Mouse (Mus musculus) lung, embryonic 15.5 days (tissue): ENCODE results near the gene Zfp146. TPM values are rescaled to one million over a fixed set of nuclear protein-coding genes. Genes with fewer than 3 reads are reported as not detected.

Source experiments
- ATAC-seq: fragments of 200-750 bp; cut with Nextera tagmentation; 2 replicates; pipeline ENCODE4 v1.8.0; 2017; ENCODE audit warnings: moderate number of reproducible peaks, borderline replicate concordance; ENCODE audit not compliant: low FRiP score, low TSS enrichment; ENCODE audit errors: extremely low read depth
- H3K27ac ChIP-seq: fragments of 300-500 bp; sonication (generic); 2 replicates; pipeline ENCODE4 v1.5.1; 2015; ENCODE audit warnings: moderate library complexity, mild to moderate bottlenecking, inconsistent platforms
- H3K27me3 ChIP-seq: fragments of 300-500 bp; sonication (generic); 2 replicates; pipeline ENCODE4 v1.6.1; 2015; ENCODE audit warnings: inconsistent platforms
- H3K36me3 ChIP-seq: fragments of 300-500 bp; sonication (generic); 2 replicates; pipeline ENCODE4 v1.6.1; 2015; ENCODE audit warnings: inconsistent platforms
- H3K4me1 ChIP-seq: fragments of 300-500 bp; sonication (generic); 2 replicates; pipeline ENCODE4 v1.6.1; 2015; ENCODE audit warnings: inconsistent platforms
- H3K4me2 ChIP-seq: fragments of 300-500 bp; sonication (generic); 2 replicates; pipeline ENCODE4 v1.6.1; 2015; ENCODE audit warnings: inconsistent platforms, mild to moderate bottlenecking, moderate library complexity
- H3K4me3 ChIP-seq: fragments of 300-500 bp; sonication (generic); 2 replicates; pipeline ENCODE4 v1.5.1; 2015; ENCODE audit warnings: mild to moderate bottlenecking, inconsistent platforms
- H3K9ac ChIP-seq: fragments of 300-500 bp; sonication (generic); 2 replicates; pipeline ENCODE4 v1.6.1; 2015; ENCODE audit warnings: inconsistent platforms
- H3K9me3 ChIP-seq: fragments of 300-500 bp; sonication (generic); 2 replicates; pipeline ENCODE4 v1.6.1; 2016; ENCODE audit warnings: inconsistent platforms
- WGBS: fragments of 180-500 bp; shearing (Covaris S2); methylation state at CpG from one replicate; pipeline ENCODE4 v1.1.7; 2015; 5-methylcytosine and 5-hydroxymethylcytosine counted together
- polyA plus RNA-seq: library from polyadenylated mRNA; unstranded; fragments of >200 nt; fragmentation: Nextera tagmentation; extraction: Ambion mirVana; gene quantifications from 2 replicates; pipeline ENCODE4 v1.2.1, GENCODE M21; 2015

The Zfp146 gene
- polyA plus RNA-seq, 1 experiment from 2014 or later: 18.4 TPM

- no peak overlapping the region for H3K4me2 ChIP-seq
- no peak overlapping the region for H3K4me3 ChIP-seq
- peaks cover 17% of the 10 kb centered on the region for H3K4me1 ChIP-seq
- H3K9me3 ChIP-seq: no peaks in the 10 kb centered on the region
- H3K36me3 ChIP-seq: no peaks in the 10 kb centered on the region
- H3K9ac ChIP-seq: no peak overlapping the region
- no peak overlapping the region for H3K27ac ChIP-seq
- WGBS: 72% methylated on average over 18 of the region's 18 CpGs
- no peak for ATAC-seq
- H3K27me3 ChIP-seq: no peaks in the 10 kb centered on the region
Observed at GRCm38 (mm10) chr7:30199498-30200139, 30.1 kb upstream of the Zfp146 start.

DNA sequence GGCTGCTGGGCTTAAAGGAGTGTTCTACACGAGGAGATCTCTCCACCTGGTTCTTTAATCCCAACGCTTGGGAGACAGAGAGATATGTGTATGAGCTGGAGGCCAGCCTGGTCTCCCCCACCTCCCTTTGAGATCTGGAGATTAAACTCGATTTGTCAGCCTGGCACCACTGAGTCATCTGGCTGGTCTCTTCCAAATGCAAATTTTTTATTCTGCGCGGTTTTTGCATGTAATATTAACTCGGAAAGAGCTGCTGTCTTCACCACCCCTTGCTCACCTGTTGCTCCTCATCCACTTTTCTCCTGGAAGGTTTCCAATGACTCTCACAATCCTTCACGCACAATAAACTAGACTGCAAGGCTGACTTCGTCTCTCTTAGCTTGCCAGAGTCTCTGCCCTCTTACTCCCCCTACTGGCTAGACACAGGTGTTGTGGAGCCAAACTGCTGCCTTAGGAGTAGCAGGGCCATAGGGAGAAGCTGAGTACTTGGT is 29.0 kb upstream of the Zfp146 start, which contains the start of gene Capns1:
Gene Capns1, minus strand, starts transcription at position 331 of the 491 bp plus-strand sequence.
- WGBS: 6% methylated on average over 8 of the region's 8 CpGs
- peak within 1 kb of the TSS; percentile 15; the same call in 1 of the 2 replicates for H3K4me3 ChIP-seq

GRCm38 (mm10) chr7:30197592-30198129 is 28.1 kb upstream of the Zfp146 start:
- WGBS: 40% methylated on average over 5 of the region's 5 CpGs

More for the DNA sequence above, 29.0 kb upstream of the Zfp146 start, which contains the start of gene Capns1:
- H3K9me3 ChIP-seq: no peaks in the 10 kb centered on the region
- H3K27ac ChIP-seq: peak within 1 kb of the TSS; percentile 50; the same call in 1 of the 2 replicates
- no peak within 1 kb of the TSS for H3K9ac ChIP-seq
- ATAC-seq: 0 out of 2 replicates have a peak, but pooled peaks have one; percentile 44
- H3K4me1 ChIP-seq: peaks cover 19% of the 10 kb centered on the region
- H3K4me2 ChIP-seq: peak within 1 kb of the TSS; percentile 27
- no peaks in the 10 kb centered on the region for H3K27me3 ChIP-seq
- H3K36me3 ChIP-seq: no peaks in the 10 kb centered on the region

DNA sequence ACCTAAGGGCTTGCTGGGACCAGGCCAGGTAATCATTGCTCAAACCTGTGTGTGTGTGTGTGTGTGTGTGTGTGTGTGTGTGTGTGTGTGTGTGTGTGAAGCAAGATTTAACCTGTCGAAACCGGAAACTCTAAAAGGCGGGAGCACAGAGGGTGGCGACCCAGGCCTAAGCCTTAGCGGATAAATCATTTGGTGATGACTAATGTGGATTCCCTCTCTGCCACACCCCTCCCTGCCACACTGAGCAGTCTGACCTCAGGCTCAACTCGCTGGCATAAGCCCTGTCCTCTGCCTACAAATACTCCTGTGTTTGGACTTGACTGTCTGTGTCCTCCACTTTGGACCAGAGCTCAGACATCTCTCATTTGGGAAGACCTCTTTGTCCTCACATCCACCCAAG is 26.6 kb upstream of the Zfp146 start:
- H3K27me3 ChIP-seq: no peaks in the 10 kb centered on the region
- peaks cover 30% of the 10 kb centered on the region for H3K4me1 ChIP-seq
- peaks cover 15% of the 10 kb centered on the region for H3K36me3 ChIP-seq
- H3K27ac ChIP-seq: no peak overlapping the region
- H3K9ac ChIP-seq: no peak overlapping the region
- no peak for ATAC-seq
- WGBS: 42% methylated on average over 6 of the region's 6 CpGs
- no peak overlapping the region for H3K4me3 ChIP-seq
- H3K4me2 ChIP-seq: no peak overlapping the region
- no peaks in the 10 kb centered on the region for H3K9me3 ChIP-seq

More at GRCm38 (mm10) chr7:30197592-30198129, 28.1 kb upstream of the Zfp146 start:
- peak overlapping the region; percentile 50; the same call in 1 of the 2 replicates for H3K27ac ChIP-seq
- H3K36me3 ChIP-seq: no peaks in the 10 kb centered on the region
- no peaks in the 10 kb centered on the region for H3K27me3 ChIP-seq
- no peak overlapping the region for H3K9ac ChIP-seq
- H3K4me1 ChIP-seq: peaks cover 27% of the 10 kb centered on the region
- no peak overlapping the region for H3K4me2 ChIP-seq
- H3K9me3 ChIP-seq: no peaks in the 10 kb centered on the region
- no peak for ATAC-seq
- no peak overlapping the region for H3K4me3 ChIP-seq

DNA sequence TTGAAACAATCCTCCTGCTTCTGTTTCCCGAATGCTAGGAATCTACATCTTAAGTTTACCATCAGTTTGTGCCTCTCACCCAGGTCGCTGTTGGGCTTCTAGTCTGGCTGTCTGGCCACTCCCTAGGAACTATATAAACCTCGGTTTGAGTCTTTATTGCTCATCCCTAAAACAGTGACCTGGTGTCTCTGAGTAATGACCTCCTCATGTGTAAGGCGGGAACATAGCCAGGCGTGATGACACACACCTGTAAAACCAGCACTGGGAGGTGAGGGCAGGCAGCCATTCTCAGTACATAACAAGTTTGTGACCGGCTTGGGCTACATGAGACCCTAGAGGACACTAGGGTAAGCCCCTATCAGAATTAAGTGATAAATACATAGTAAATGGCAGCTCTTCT is 25.9 kb upstream of the Zfp146 start:
- H3K27ac ChIP-seq: no peak overlapping the region
- peaks cover 20% of the 10 kb centered on the region for H3K36me3 ChIP-seq
- H3K4me2 ChIP-seq: peak overlapping the region; percentile 86
- no peaks in the 10 kb centered on the region for H3K27me3 ChIP-seq
- H3K4me1 ChIP-seq: peaks cover 30% of the 10 kb centered on the region
- H3K9me3 ChIP-seq: no peaks in the 10 kb centered on the region
- H3K4me3 ChIP-seq: peak overlapping the region; percentile 84
- WGBS: 60% methylated on average over 6 of the region's 6 CpGs
- no peak for ATAC-seq
- 0 out of 2 replicates have a peak overlapping the region, but pooled peaks have one; percentile 86 for H3K9ac ChIP-seq

DNA sequence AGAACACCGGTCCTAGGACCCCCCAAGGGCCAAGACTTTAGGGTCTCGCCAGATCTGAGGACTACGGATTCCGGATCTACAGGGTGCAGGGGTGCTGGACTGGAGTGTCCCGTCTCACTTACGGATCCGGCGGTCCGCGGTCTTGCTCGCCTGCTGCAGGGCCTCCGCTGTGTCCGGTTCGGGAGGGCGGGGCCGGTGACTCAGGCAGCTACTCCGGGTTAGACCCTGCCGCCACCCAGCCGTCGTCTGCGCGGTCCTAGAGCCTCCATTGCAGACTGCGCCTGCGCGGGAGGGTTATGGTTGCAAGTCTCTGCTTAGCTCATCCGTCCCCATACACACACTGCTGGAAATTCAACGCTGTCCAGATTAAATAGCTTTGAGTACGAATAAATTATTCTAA is 25.3 kb upstream of the Zfp146 start:
- under 1% methylated on average over 28 of the region's 28 CpGs for WGBS
- H3K36me3 ChIP-seq: peaks cover 26% of the 10 kb centered on the region
- no peaks in the 10 kb centered on the region for H3K9me3 ChIP-seq
- H3K9ac ChIP-seq: peak overlapping the region; percentile 86
- peak overlapping the region; percentile 86 for H3K4me2 ChIP-seq
- H3K4me1 ChIP-seq: peaks cover 30% of the 10 kb centered on the region
- H3K27ac ChIP-seq: peak overlapping the region; percentile 88
- no peaks in the 10 kb centered on the region for H3K27me3 ChIP-seq
- peak overlapping the region; percentile 84 for H3K4me3 ChIP-seq
- ATAC-seq: peak; percentile 89

GRCm38 (mm10) chr7:30194101-30194831 is 24.7 kb upstream of the Zfp146 start:
- Histone ChIP-seq H3K4me2 (peak overlapping the region; percentile 86), H3K27ac (peak overlapping the region; percentile 88), H3K4me1 (peaks cover 30% of the 10 kb centered on the region), H3K9ac (peak overlapping the region; percentile 86), H3K9me3 (no peaks in the 10 kb centered on the region), H3K27me3 (no peaks in the 10 kb centered on the region), H3K4me3 (peak overlapping the region; percentile 84), H3K36me3 (peaks cover 28% of the 10 kb centered on the region)
- under 1% methylated on average over 26 of the region's 26 CpGs for WGBS
- ATAC-seq: peak; percentile 5; the same call in 1 of the 2 replicates

GRCm38 (mm10) chr7:30193581-30194100 is 24.1 kb upstream of the Zfp146 start:
- Histone ChIP-seq H3K4me3 (peak overlapping the region; percentile 84), H3K36me3 (peaks cover 34% of the 10 kb centered on the region), H3K27me3 (no peaks in the 10 kb centered on the region), H3K4me2 (peak overlapping the region; percentile 86), H3K4me1 (peaks cover 27% of the 10 kb centered on the region), H3K9ac (peak overlapping the region; percentile 86), H3K27ac (peak overlapping the region; percentile 88), H3K9me3 (no peaks in the 10 kb centered on the region)
- WGBS: under 1% methylated on average over 26 of the region's 26 CpGs
- ATAC-seq: peak; percentile 77

DNA sequence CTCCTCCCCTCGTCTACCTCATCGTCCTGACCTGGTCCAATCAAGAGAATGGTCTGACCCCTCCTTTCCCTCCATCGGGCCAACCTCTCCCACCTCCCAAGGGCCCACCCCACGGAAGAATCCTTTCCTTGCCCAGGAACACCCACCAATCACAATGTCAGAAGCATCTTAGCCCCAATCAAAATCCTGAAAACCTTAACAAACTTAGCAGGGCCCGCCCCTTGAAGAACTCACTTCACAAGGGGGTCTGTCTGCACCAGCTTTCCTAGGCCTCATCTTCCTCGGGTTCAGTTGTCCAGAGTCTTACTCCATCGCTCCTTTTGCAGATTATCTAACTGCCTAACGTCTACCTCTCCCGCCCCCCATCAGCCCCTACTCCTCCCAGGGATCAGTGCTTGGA is 23.5 kb upstream of the Zfp146 start:
- peaks cover 40% of the 10 kb centered on the region for H3K36me3 ChIP-seq
- H3K4me1 ChIP-seq: peaks cover 22% of the 10 kb centered on the region
- no peak overlapping the region for H3K27ac ChIP-seq
- H3K4me3 ChIP-seq: peak overlapping the region; percentile 84
- 33% methylated on average over 9 of the region's 9 CpGs for WGBS
- peak overlapping the region; percentile 86 for H3K9ac ChIP-seq
- peak overlapping the region; percentile 86 for H3K4me2 ChIP-seq
- H3K27me3 ChIP-seq: no peaks in the 10 kb centered on the region
- H3K9me3 ChIP-seq: no peaks in the 10 kb centered on the region
- peak; percentile 11; the same call in 1 of the 2 replicates for ATAC-seq

DNA sequence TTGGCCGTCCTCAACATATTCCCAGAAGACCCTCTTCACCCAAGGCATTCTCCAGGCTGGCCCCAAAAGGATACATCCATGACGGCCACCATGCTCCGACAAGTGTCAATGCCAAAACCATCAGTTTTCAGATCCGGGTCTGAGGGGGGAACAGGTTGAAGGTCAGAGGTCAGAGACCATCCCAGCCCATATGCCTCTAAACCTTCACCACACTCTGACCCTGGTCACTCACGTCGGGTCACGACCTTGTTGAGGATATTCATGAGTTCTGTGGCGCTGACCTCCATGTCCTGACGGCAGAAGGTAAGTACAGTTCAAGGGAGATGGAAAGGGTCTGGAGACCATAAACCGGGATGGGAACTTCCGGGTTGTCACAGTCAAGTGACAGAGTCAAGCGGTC is 22.5 kb upstream of the Zfp146 start:
- Histone ChIP-seq H3K9me3 (no peaks in the 10 kb centered on the region), H3K36me3 (peaks cover 49% of the 10 kb centered on the region), H3K4me2 (no peak overlapping the region), H3K4me3 (no peak overlapping the region), H3K4me1 (peaks cover 21% of the 10 kb centered on the region), H3K27me3 (no peaks in the 10 kb centered on the region), H3K27ac (no peak overlapping the region), H3K9ac (no peak overlapping the region)
- no peak for ATAC-seq
- 84% methylated on average over 12 of the region's 12 CpGs for WGBS

- WGBS: 79% methylated on average over 4 of the region's 4 CpGs
- no peak overlapping the region for H3K9ac ChIP-seq
- H3K4me3 ChIP-seq: no peak overlapping the region
- no peak for ATAC-seq
- peaks cover 18% of the 10 kb centered on the region for H3K4me1 ChIP-seq
- H3K27me3 ChIP-seq: no peaks in the 10 kb centered on the region
- peaks cover 61% of the 10 kb centered on the region for H3K36me3 ChIP-seq
- H3K4me2 ChIP-seq: no peak overlapping the region
- H3K27ac ChIP-seq: no peak overlapping the region
- no peaks in the 10 kb centered on the region for H3K9me3 ChIP-seq
Observed at GRCm38 (mm10) chr7:30189116-30189491, 19.6 kb upstream of the Zfp146 start.
